Mouse (Mus musculus): ENCODE measurements at regions not wholly inside any gene's neighbourhood (a gene's known extent, or its start where the extent isn't known, plus 50 kb on each side); places are given as distances from the start of the nearest gene placed in this dataset.

DNA sequence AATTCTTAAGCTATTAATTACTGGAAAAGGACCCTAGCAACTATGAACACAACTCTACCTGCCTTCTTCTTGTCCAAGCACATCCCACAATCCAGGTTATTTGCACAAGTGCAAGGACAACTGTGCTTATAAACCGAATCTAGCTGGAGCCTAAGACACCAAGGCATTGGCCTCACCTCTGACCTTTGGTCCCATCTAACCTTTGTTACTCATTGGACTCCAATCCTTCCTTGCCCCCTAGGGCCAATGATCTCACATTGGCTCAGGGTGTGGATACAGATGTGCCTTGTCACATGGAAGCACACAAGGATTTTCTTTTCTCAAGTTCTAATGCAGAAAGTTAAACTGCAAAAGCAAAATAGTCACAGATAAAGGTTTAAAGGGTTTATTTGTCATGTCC lies 444.6 kb upstream of the Ubash3b start:
- TF ChIP-seq CTCF (IDR thresholded peaks at IDR 0.05; ENCODE audit: low read depth, low read length) (no peak), GATA1 (IDR thresholded peaks at IDR 0.05; ENCODE audit: borderline replicate concordance, low read length) (no peak), GATA2 (IDR thresholded peaks at IDR 0.05; ENCODE audit: borderline replicate concordance, low read depth, low read length) (no peak), TAL1 (conservative IDR thresholded peaks at IDR 0.05; ENCODE audit: low read depth, low read length) (no peak), POLR2AphosphoS5 (IDR thresholded peaks at IDR 0.05; ENCODE audit: insufficient replicate concordance, low read depth, low read length) (no peak)

Measured in G1E (cell line).